Mouse (Mus musculus): ENCODE results near the gene Atp1a2.

DNA sequence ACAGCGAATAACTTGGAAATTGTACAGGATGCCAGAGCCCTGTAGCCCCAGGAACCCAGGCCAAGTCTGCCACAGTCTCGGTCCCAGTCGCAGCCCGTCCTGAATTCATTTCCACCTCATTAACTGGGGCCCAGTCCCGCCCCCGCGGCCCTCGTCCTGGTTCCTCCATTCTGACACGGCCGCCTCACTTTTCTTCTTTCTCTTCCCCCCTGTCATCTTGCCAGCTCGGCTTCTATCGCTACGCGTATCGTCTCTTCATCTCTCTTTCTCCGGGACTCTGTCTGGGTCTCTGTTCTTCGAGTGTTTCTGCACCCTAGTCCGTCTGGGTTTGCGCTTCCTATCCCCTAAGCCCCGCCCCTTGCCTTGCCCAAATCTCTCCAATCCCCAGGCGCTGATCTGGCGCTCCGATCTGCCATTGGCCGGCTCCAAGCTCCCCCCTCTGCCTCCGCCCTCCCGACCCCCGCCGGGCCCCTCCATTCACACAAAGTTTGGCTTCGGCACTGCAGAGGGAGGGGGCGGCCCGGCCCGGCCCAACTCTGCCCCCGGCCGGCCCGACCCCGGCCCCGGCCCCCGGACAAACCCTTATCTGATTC is 43.0 kb upstream of the Atp1a2 start, which contains the start of gene Kcnj10:
- TF ChIP-seq POLR2A (IDR thresholded peaks at IDR 0.05; ENCODE audit: extremely low read depth, insufficient read depth, low read length) (peak; percentile 42; the same call in 1 of the 2 replicates), CTCF (IDR thresholded peaks at IDR 0.05; ENCODE audit: extremely low read depth, insufficient read depth, low read length) (no peak)
